Mouse (Mus musculus) lung, embryonic 14.5 days (tissue): ENCODE data around the gene Usf3. TPM values are rescaled to one million over a fixed set of nuclear protein-coding genes. Genes with fewer than 3 reads are reported as not detected.

Experiments used
- ATAC-seq: fragments of 200-750 bp; cut with Nextera tagmentation; 2 replicates; pipeline ENCODE4 v1.8.0; 2017; ENCODE audit warnings: mild to moderate bottlenecking, moderate TSS enrichment, moderate library complexity; ENCODE audit not compliant: insufficient read depth
- DNase-seq: peaks from one replicate; pipeline ENCODE4 v3.0.0-alpha.2; 2015
- H3K27ac ChIP-seq: fragments of 300-500 bp; sonication (generic); 2 replicates; pipeline ENCODE4 v1.5.1; 2014; ENCODE audit warnings: low read depth, mild to moderate bottlenecking, moderate library complexity
- H3K27me3 ChIP-seq: fragments of 300-500 bp; sonication (generic); 2 replicates; pipeline ENCODE4 v1.6.1; 2014; ENCODE audit warnings: low read length, control low read depth; ENCODE audit not compliant: insufficient read depth
- H3K36me3 ChIP-seq: fragments of 300-500 bp; sonication (generic); 2 replicates; pipeline ENCODE4 v1.6.1; 2014; ENCODE audit warnings: control low read depth; ENCODE audit not compliant: insufficient read depth
- H3K4me1 ChIP-seq: fragments of 300-500 bp; sonication (generic); 2 replicates; pipeline ENCODE4 v1.6.1; 2014; ENCODE audit warnings: antibody characterized with exemption, control low read depth; ENCODE audit not compliant: insufficient read depth
- H3K4me2 ChIP-seq: fragments of 300-500 bp; sonication (generic); 2 replicates; pipeline ENCODE4 v1.6.1; 2014; ENCODE audit warnings: mild to moderate bottlenecking
- H3K4me3 ChIP-seq: fragments of 300-500 bp; sonication (generic); 2 replicates; pipeline ENCODE4 v1.5.1; 2014; ENCODE audit warnings: low read depth, low read length
- H3K9ac ChIP-seq: fragments of 300-500 bp; sonication (generic); 2 replicates; pipeline ENCODE4 v1.6.1; 2014
- H3K9me3 ChIP-seq: fragments of 300-500 bp; sonication (generic); 2 replicates; pipeline ENCODE4 v1.6.1; 2016; ENCODE audit warnings: low read depth, low read length, control low read depth
- CTCF ChIP-seq: IDR thresholded peaks from 2 replicates; pipeline ENCODE4 v1.5.1; 2016; ENCODE audit warnings: antibody characterized with exemption, low read depth
- WGBS: fragments of 180-500 bp; shearing (Covaris S2); extraction: QIAGEN DNeasy Blood & Tissue Kit; methylation state at CpG from one replicate; pipeline ENCODE4 v1.1.7; 2014; 5-methylcytosine and 5-hydroxymethylcytosine counted together
- polyA plus RNA-seq: library from polyadenylated mRNA; unstranded; fragments of >200 nt; fragmentation: Nextera tagmentation; extraction: Ambion mirVana; gene quantifications from 2 replicates; pipeline ENCODE4 v1.2.1, GENCODE M21; 2014

Gene Usf3
- polyA plus RNA-seq, 1 experiment from 2014 or later: 5.1 TPM

- no peak for ATAC-seq
- H3K4me1 ChIP-seq: no peaks in the 10 kb centered on the region
- 82% methylated on average over 13 of the region's 13 CpGs for WGBS
- H3K9me3 ChIP-seq: no peaks in the 10 kb centered on the region
- no peak overlapping the region for H3K9ac ChIP-seq
- H3K4me3 ChIP-seq: no peak overlapping the region
- TF ChIP-seq CTCF: no peak
- no peaks in the 10 kb centered on the region for H3K27me3 ChIP-seq
- no peak overlapping the region for H3K27ac ChIP-seq
- no peaks in the 10 kb centered on the region for H3K36me3 ChIP-seq
- H3K4me2 ChIP-seq: no peak overlapping the region
- no peak for DNase-seq
These were observed 53.8 kb downstream of the Usf3 start for GRCm38 (mm10) chr16:44226706-44227291.

DNA sequence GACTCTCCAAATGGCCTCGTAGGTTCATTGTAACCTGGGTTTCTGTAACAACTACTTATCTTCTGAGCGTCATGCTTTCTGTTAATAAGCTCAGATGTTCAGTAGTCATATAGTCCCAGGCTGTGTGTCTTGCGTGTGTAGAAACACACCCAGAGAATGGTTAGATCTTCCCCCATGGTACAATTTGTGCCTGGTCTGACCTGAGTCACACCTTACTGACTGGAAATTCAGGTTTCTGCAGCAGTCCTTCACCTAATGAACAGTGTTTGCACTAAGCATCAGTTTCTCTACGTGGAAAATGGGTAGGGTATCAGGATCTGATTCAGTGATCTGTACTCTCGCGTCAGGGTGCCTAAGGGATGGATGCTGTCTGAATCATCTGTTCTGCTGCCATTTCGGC, 60.0 kb downstream of the Usf3 start:
- Histone ChIP-seq H3K9me3 (no peaks in the 10 kb centered on the region), H3K4me1 (no peaks in the 10 kb centered on the region), H3K36me3 (no peaks in the 10 kb centered on the region), H3K4me3 (no peak overlapping the region), H3K4me2 (no peak overlapping the region), H3K9ac (no peak overlapping the region), H3K27me3 (no peaks in the 10 kb centered on the region), H3K27ac (no peak overlapping the region)
- ATAC-seq (no peak), DNase-seq (no peak)
- no peak for TF ChIP-seq CTCF
- 84% methylated on average over 7 of the region's 7 CpGs for WGBS

- H3K4me3 ChIP-seq: no peak overlapping the region
- DNase-seq (no peak), ATAC-seq (no peak)
- no peaks in the 10 kb centered on the region for H3K4me1 ChIP-seq
- H3K9ac ChIP-seq: no peak overlapping the region
- H3K4me2 ChIP-seq: no peak overlapping the region
- H3K36me3 ChIP-seq: no peaks in the 10 kb centered on the region
- WGBS: 74% methylated on average over 3 of the region's 3 CpGs
- TF ChIP-seq CTCF: no peak
- no peaks in the 10 kb centered on the region for H3K9me3 ChIP-seq
- H3K27ac ChIP-seq: no peak overlapping the region
- no peaks in the 10 kb centered on the region for H3K27me3 ChIP-seq
These were observed 64.8 kb downstream of the Usf3 start for GRCm38 (mm10) chr16:44237836-44238235.

DNA sequence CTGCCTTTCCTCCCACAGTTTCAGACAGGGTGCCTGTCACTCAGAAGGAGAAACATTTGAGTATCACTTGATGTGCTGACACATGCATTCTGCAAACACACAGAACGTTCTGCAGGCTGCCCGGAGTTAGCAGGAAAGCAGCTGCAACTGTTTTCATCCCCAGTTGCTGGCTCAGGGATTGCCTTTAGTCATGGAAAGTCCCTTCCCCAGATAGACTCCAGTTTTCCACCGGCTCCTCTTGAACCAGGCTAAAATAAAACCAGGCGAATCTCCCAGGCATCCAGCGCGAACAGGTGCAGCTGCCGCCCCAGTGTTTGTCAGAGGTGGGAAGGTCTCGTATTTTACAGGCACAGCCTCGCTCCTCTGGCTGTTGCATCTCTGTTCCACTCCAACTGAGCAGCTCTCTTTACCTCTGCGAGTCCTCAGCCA, 65.8 kb downstream of the Usf3 start:
- Histone ChIP-seq H3K4me2 (no peak overlapping the region), H3K27me3 (no peaks in the 10 kb centered on the region), H3K36me3 (no peaks in the 10 kb centered on the region), H3K9me3 (no peaks in the 10 kb centered on the region), H3K4me1 (no peaks in the 10 kb centered on the region), H3K27ac (no peak overlapping the region), H3K4me3 (no peak overlapping the region), H3K9ac (no peak overlapping the region)
- WGBS: 40% methylated on average over 10 of the region's 10 CpGs
- ATAC-seq (no peak), DNase-seq (peak; percentile 20)
- TF ChIP-seq CTCF: no peak

GRCm38 (mm10) chr16:44240406-44240805, 67.4 kb downstream of the Usf3 start:
- H3K9ac ChIP-seq: no peak overlapping the region
- no peaks in the 10 kb centered on the region for H3K36me3 ChIP-seq
- no peak overlapping the region for H3K4me3 ChIP-seq
- ATAC-seq (no peak), DNase-seq (no peak)
- no peaks in the 10 kb centered on the region for H3K9me3 ChIP-seq
- H3K4me1 ChIP-seq: no peaks in the 10 kb centered on the region
- no peak for TF ChIP-seq CTCF
- H3K4me2 ChIP-seq: no peak overlapping the region
- 59% methylated on average over 8 of the region's 8 CpGs for WGBS
- H3K27ac ChIP-seq: no peak overlapping the region
- no peaks in the 10 kb centered on the region for H3K27me3 ChIP-seq

DNA sequence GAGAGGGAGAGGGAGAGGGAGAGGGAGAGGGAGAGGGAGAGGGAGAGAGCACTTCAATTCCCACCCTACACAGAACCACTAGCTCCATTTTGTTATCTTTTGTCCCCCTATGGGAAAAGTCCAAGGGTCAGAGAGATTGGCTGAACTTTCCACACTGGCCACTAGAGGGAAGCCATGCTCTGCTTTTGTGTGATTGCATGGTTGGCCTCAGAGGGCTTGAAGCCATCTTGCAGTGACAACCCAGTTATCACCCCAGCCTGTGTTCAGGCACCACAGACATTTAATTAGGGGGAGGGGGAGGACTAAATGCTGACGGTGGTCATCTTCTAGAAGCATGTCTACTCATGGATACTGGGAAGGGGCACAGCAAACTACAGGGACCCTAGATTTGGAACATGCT, 69.6 kb downstream of the Usf3 start:
- 0% methylated on average over 1 of the region's 1 CpGs for WGBS
- no peaks in the 10 kb centered on the region for H3K4me1 ChIP-seq
- peak; percentile 90 for DNase-seq
- H3K27ac ChIP-seq: no peak overlapping the region
- H3K9me3 ChIP-seq: 0 out of 2 replicates have a peak, but pooled peaks cover 3% of the 10 kb centered on the region
- H3K9ac ChIP-seq: no peak overlapping the region
- H3K27me3 ChIP-seq: no peaks in the 10 kb centered on the region
- no peak overlapping the region for H3K4me3 ChIP-seq
- peak; percentile 64 for ATAC-seq
- peak; percentile 96 for TF ChIP-seq CTCF
- H3K4me2 ChIP-seq: no peak overlapping the region
- no peaks in the 10 kb centered on the region for H3K36me3 ChIP-seq

DNA sequence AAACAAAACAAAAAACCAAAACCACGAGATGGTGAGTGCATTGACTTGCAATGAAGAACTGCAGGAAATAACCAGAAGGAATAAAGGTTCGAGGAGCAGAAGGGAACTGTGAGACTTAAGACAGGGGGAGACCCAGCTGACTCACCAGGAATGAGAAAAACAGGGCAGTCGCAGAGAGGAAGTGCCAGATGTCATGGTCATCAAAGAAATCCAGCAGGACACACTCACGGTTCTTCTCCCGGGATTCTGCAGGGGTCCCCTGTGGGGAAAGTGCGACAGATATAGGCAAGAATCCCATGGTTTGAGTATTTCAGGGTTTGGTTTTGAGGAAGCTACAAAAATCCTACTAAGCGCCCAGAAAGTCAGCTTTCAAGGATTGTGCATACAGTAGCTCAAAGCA, 70.3 kb downstream of the Usf3 start:
- Histone ChIP-seq H3K36me3 (no peaks in the 10 kb centered on the region), H3K27ac (no peak overlapping the region), H3K4me1 (no peaks in the 10 kb centered on the region), H3K27me3 (no peaks in the 10 kb centered on the region), H3K9me3 (0 out of 2 replicates have a peak, but pooled peaks cover 3% of the 10 kb centered on the region), H3K4me2 (no peak overlapping the region), H3K4me3 (no peak overlapping the region), H3K9ac (no peak overlapping the region)
- DNase-seq (no peak), ATAC-seq (no peak)
- no peak for TF ChIP-seq CTCF
- 63% methylated on average over 7 of the region's 7 CpGs for WGBS

DNA sequence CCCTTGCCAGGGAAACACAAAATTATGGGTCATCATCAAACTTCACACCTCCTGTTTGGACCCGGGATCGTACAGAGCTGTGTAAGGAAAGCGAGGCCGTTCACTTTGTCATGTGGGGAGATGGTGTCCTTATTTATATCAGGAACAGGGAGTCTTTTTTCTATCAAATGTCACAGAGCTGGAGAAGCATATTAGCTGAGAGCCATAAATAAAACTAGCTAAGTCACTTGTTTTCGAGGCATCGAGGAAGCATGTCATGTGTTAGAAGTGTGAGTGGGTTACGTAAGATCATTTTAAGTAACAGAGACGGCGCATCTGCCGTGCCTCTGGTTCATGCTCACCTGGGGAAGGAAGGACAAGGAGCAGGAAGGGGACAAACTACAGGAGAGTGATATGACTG, 76.9 kb downstream of the Usf3 start:
- no peak overlapping the region for H3K4me2 ChIP-seq
- H3K9ac ChIP-seq: no peak overlapping the region
- no peak overlapping the region for H3K4me3 ChIP-seq
- 79% methylated on average over 10 of the region's 10 CpGs for WGBS
- DNase-seq: no peak
- 0 out of 2 replicates have a peak, but pooled peaks cover 3% of the 10 kb centered on the region for H3K9me3 ChIP-seq
- no peaks in the 10 kb centered on the region for H3K27me3 ChIP-seq
- no peaks in the 10 kb centered on the region for H3K4me1 ChIP-seq
- H3K36me3 ChIP-seq: no peaks in the 10 kb centered on the region
- no peak for TF ChIP-seq CTCF
- no peak overlapping the region for H3K27ac ChIP-seq
- no peak for ATAC-seq
